Mouse (Mus musculus) limb, embryonic 14.5 days (tissue): ENCODE measurements around the gene a. TPM values are rescaled to one million over a fixed set of nuclear protein-coding genes. Genes with fewer than 3 reads are reported as not detected.

Experiments used
- ATAC-seq: fragments of 200-750 bp; cut with Nextera tagmentation; 2 replicates; pipeline ENCODE4 v1.8.0; 2017; ENCODE audit warnings: low read depth, moderate number of reproducible peaks, moderate TSS enrichment; ENCODE audit not compliant: low FRiP score
- DNase-seq: peaks from one replicate; pipeline ENCODE4 v3.0.0-alpha.2; 2015; ENCODE audit warnings: low spot score
- H3K27ac ChIP-seq: fragments of 300-500 bp; sonication (generic); replicated peaks from 2 replicates; pipeline ENCODE4 v1.5.1; 2014; ENCODE audit warnings: low read depth, mild to moderate bottlenecking, low read length, moderate library complexity, mixed read lengths
- H3K27me3 ChIP-seq: fragments of 300-500 bp; sonication (generic); 2 replicates; pipeline ENCODE4 v1.6.1; 2014; ENCODE audit warnings: low read length, mixed read lengths; ENCODE audit not compliant: control insufficient read depth, insufficient read depth
- H3K36me3 ChIP-seq: fragments of 300-500 bp; sonication (generic); 2 replicates; pipeline ENCODE4 v1.6.1; 2014; ENCODE audit warnings: mild to moderate bottlenecking, low read length, moderate library complexity, mixed read lengths; ENCODE audit not compliant: control insufficient read depth, insufficient read depth
- H3K4me1 ChIP-seq: fragments of 300-500 bp; sonication (generic); 2 replicates; pipeline ENCODE4 v1.6.1; 2014; ENCODE audit warnings: antibody characterized with exemption, low read length, mixed read lengths; ENCODE audit not compliant: control insufficient read depth, insufficient read depth
- H3K4me2 ChIP-seq: fragments of 300-500 bp; sonication (generic); replicated peaks from 2 replicates; pipeline ENCODE4 v1.6.1; 2014; ENCODE audit warnings: low read depth, mild to moderate bottlenecking, low read length, moderate library complexity; ENCODE audit not compliant: severe bottlenecking
- H3K4me3 ChIP-seq: fragments of 300-500 bp; sonication (generic); replicated peaks from 2 replicates; pipeline ENCODE4 v1.5.1; 2014; ENCODE audit warnings: low read length
- H3K9ac ChIP-seq: fragments of 300-500 bp; sonication (generic); 2 replicates; pipeline ENCODE4 v1.6.1; 2014; ENCODE audit warnings: mild to moderate bottlenecking, low read depth, low read length, moderate library complexity; ENCODE audit not compliant: severe bottlenecking
- H3K9me3 ChIP-seq: fragments of 300-500 bp; sonication (generic); 2 replicates; pipeline ENCODE4 v1.6.1; 2016; ENCODE audit warnings: low read length; ENCODE audit not compliant: control insufficient read depth
- POLR2A ChIP-seq: fragments of 200-500 bp; IDR thresholded peaks from 2 replicates; pipeline ENCODE4 v1.8.0; 2012; ENCODE audit warnings: inconsistent platforms, mild to moderate bottlenecking, moderate library complexity, borderline replicate concordance; ENCODE audit not compliant: insufficient read depth, insufficient read length; ENCODE audit errors: extremely low read depth
- WGBS: fragments of 180-500 bp; shearing (Covaris S2); extraction: QIAGEN DNeasy Blood & Tissue Kit; methylation state at CpG from one replicate; pipeline ENCODE4 v1.1.7; 2014; 5-methylcytosine and 5-hydroxymethylcytosine counted together
- polyA plus RNA-seq, 2 experiments: library from polyadenylated mRNA; depleted of rRNA in 1 of 2; stranded (reverse) in 1 of 2; unstranded in 1 of 2; fragments of >200 nt; fragmentation: Nextera tagmentation in 1 of 2; extraction: Ambion mirVana in 1 of 2; gene quantifications; 2 replicates each; pipeline versions ENCODE4 v1.2.1 to v1.2.3; 2012 to 2014

a gene
- polyA plus RNA-seq (2012; rRNA removed) = 27.6 and 54.5 TPM in 2 replicates
- polyA plus RNA-seq (2014; fragmentation: Nextera tagmentation; extraction: Ambion mirVana) = 17.8 and 19.9 TPM in 2 replicates

- ATAC-seq (peak; percentile 94), DNase-seq (peak; percentile 96)
- H3K27me3 ChIP-seq = no peaks in the 10 kb centered on the region
- H3K4me2 ChIP-seq = peak within 1 kb of the TSS; percentile 71
- H3K4me1 ChIP-seq = peaks cover 31% of the 10 kb centered on the region
- H3K4me3 ChIP-seq = peak within 1 kb of the TSS; percentile 97
- peak within 1 kb of the TSS; percentile 98 for H3K9ac ChIP-seq
- H3K36me3 ChIP-seq = no peaks in the 10 kb centered on the region
- peak within 1 kb of the TSS; percentile 98 for H3K27ac ChIP-seq
- 2% methylated on average over 54 of the region's 89 CpGs for whole genome bisulfite sequencing
- H3K9me3 ChIP-seq = no peaks in the 10 kb centered on the region
- peak; percentile 97 for TF ChIP-seq POLR2A
These were observed at the start of gene a, which contains the start of gene Raly for GRCm38 (mm10) chr2:154790656-154791483. TSS of gene a (plus strand) at chr2:154791402. TSS of gene Raly (plus strand) at chr2:154791096.

- Histone ChIP-seq H3K4me1 (no peaks in the 10 kb centered on the region), H3K4me3 (no peak overlapping the region), H3K9me3 (no peaks in the 10 kb centered on the region), H3K27me3 (no peaks in the 10 kb centered on the region), H3K9ac (no peak overlapping the region), H3K36me3 (no peaks in the 10 kb centered on the region), H3K27ac (no peak overlapping the region), H3K4me2 (no peak overlapping the region)
- DNase-seq = no peak
- TF ChIP-seq POLR2A = no peak
- 47% methylated on average over 10 of the region's 10 CpGs for WGBS
- ATAC-seq = no peak
These were observed 48.0 kb upstream of the a start for GRCm38 (mm10) chr2:154742911-154743819.

GRCm38 (mm10) chr2:154743915-154744314 is 47.3 kb upstream of the a start:
- 51% methylated on average over 4 of the region's 4 CpGs for WGBS
- no peak overlapping the region for H3K27ac ChIP-seq
- H3K4me3 ChIP-seq = no peak overlapping the region
- H3K4me1 ChIP-seq = peaks cover 1% of the 10 kb centered on the region
- no peak overlapping the region for H3K9ac ChIP-seq
- no peaks in the 10 kb centered on the region for H3K36me3 ChIP-seq
- DNase-seq (no peak), ATAC-seq (no peak)
- TF ChIP-seq POLR2A = no peak
- no peaks in the 10 kb centered on the region for H3K9me3 ChIP-seq
- no peak overlapping the region for H3K4me2 ChIP-seq
- no peaks in the 10 kb centered on the region for H3K27me3 ChIP-seq

- Histone ChIP-seq H3K36me3 (no peaks in the 10 kb centered on the region), H3K4me1 (peaks cover 12% of the 10 kb centered on the region), H3K4me2 (no peak overlapping the region), H3K4me3 (no peak overlapping the region), H3K27me3 (no peaks in the 10 kb centered on the region), H3K27ac (no peak overlapping the region), H3K9ac (no peak overlapping the region), H3K9me3 (no peaks in the 10 kb centered on the region)
- TF ChIP-seq POLR2A = no peak
- WGBS = 93% methylated on average over 2 of the region's 2 CpGs
- ATAC-seq = no peak
- DNase-seq = no peak
These were observed 42.8 kb upstream of the a start for GRCm38 (mm10) chr2:154748383-154748782.
